In the genomic region with DNA sequence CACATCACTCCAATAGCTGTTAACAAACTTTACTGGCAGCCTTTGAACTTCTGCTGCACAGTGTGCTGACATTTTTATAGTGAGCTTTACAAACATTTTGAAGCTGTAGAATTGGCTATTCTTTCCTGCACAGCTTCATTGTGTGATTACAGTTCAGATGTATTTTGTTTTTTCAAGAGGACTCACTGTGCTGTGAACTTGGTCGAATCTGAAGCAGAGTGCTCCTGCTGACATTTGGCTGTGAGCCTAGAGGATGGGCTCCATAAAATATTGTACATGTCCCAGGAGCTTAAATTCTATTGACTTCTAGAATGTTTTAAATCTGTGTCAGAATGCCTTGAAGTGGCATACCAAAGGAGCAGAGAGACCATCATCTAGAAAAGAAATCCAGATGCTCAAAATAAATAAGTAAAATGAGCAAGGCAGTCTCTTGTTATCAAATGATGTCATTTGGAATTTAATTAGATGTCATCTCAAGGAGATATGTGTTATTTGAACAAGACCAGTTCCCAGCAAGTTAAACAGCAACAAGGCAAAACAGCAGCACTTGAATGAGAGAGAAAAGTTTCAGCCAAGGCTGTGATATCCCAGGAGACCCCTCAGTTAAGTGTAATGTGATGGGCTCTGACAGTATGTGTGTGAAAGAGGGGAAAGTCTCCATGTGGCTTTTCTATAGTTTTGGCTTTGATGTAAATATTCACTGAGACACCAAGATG, we compare ENCODE assay signal across 16 mouse cellular contexts.
DNase-seq lines count a peak whose midpoint lies in the region; ATAC-seq lines count a peak whose summit lies in the region.
"Had no signal": no experiment of that assay in that cellular context is flagged by ENCODE, and none has a peak within 500 bp of the region (broad histone marks: within the 10 kb centered on the region; RNA-seq: fewer than 3 reads in every experiment).

No protein-coding gene starts in this region.

- peak; percentile 24; the same call in 1 of the 2 replicates for ATAC-seq in hindbrain, embryonic 16.5 days
- no peak for ATAC-seq in hindbrain, embryonic 11.5 days (ENCODE audit: low FRiP score)
- peak; percentile 58 for ATAC-seq in midbrain, embryonic 15.5 days (replicated peaks)
- no peak for ATAC-seq in midbrain, embryonic 13.5 days
- ATAC-seq in neural tube, embryonic 14.5 days (ENCODE audit: low read depth), result peak; percentile 50; the same call in 1 of the 2 replicates
- ATAC-seq: CD4-positive, CD25-positive, alpha-beta regulatory T cell, adult 4 months; liver, postnatal 0 days had no signal

- WGBS in hindbrain, embryonic 16.5 days, result 20% methylated on average over 1 of the region's 1 CpGs
- 51% methylated on average over 1 of the region's 1 CpGs for WGBS in hindbrain, embryonic 11.5 days
- WGBS in midbrain, embryonic 15.5 days, result 12% methylated on average over 1 of the region's 1 CpGs
- WGBS in midbrain, embryonic 13.5 days, result 27% methylated on average over 1 of the region's 1 CpGs
- WGBS in neural tube, embryonic 14.5 days, result 15% methylated on average over 1 of the region's 1 CpGs

- no peak overlapping the region for H3K4me3 ChIP-seq in hindbrain, embryonic 16.5 days (ENCODE audit: low read length)
- no peak overlapping the region for H3K4me3 ChIP-seq in hindbrain, embryonic 11.5 days (ENCODE audit: low read depth, low read length)
- no peak overlapping the region for H3K4me3 ChIP-seq in midbrain, embryonic 15.5 days
- no peak overlapping the region for H3K4me3 ChIP-seq in midbrain, embryonic 13.5 days (replicated peaks)
- no peak overlapping the region for H3K4me3 ChIP-seq in neural tube, embryonic 14.5 days (ENCODE audit: low read depth, low read length)
- H3K4me3 ChIP-seq: left cerebral cortex, adult 2 months had no signal

- no peaks in the 10 kb centered on the region for H3K36me3 ChIP-seq in hindbrain, embryonic 16.5 days (ENCODE audit: control insufficient read depth, insufficient read depth, low read length)
- no peaks in the 10 kb centered on the region for H3K36me3 ChIP-seq in hindbrain, embryonic 11.5 days (ENCODE audit: control insufficient read depth, insufficient read depth, low read length)
- H3K36me3 ChIP-seq in midbrain, embryonic 15.5 days (replicated peaks), result no peaks in the 10 kb centered on the region
- H3K36me3 ChIP-seq in midbrain, embryonic 13.5 days, result no peaks in the 10 kb centered on the region
- no peaks in the 10 kb centered on the region for H3K36me3 ChIP-seq in neural tube, embryonic 14.5 days (ENCODE audit: control insufficient read depth, insufficient read depth, low read length)

- no peak for DNase-seq in hindbrain, embryonic 11.5 days (ENCODE audit: low spot score)
- peak; percentile 20 for DNase-seq in hindlimb bud, embryonic 11.5 days (ENCODE audit: extremely low spot score, low read depth, low spot score)
- no peak for DNase-seq in layer of hippocampus, adult 11-12 months (ENCODE audit: low spot score)
- DNase-seq in heart, adult 8-10 months (ENCODE audit: low spot score), result no peak
- DNase-seq: adrenal gland, postnatal 10 days; cerebellum, adult 2 months; gastrocnemius, postnatal 14 days; kidney, adult 9 months; liver, postnatal 0 days; thymus, postnatal 25 days had no signal

- no peak overlapping the region for H3K27ac ChIP-seq in hindbrain, embryonic 16.5 days (ENCODE audit: low read depth, low read length)
- no peak overlapping the region for H3K27ac ChIP-seq in hindbrain, embryonic 11.5 days (ENCODE audit: low read depth, low read length)
- no peak overlapping the region for H3K27ac ChIP-seq in midbrain, embryonic 15.5 days
- no peak overlapping the region for H3K27ac ChIP-seq in midbrain, embryonic 13.5 days
- H3K27ac ChIP-seq in neural tube, embryonic 14.5 days (ENCODE audit: low read depth, low read length), result no peak overlapping the region; the same call in 1 of the 2 replicates
- H3K27ac ChIP-seq: left cerebral cortex, adult 2 months had no signal

- no peak overlapping the region for H3K9ac ChIP-seq in hindbrain, embryonic 16.5 days (ENCODE audit: low read depth, low read length)
- no peak overlapping the region for H3K9ac ChIP-seq in hindbrain, embryonic 11.5 days (ENCODE audit: low read depth, low read length)
- no peak overlapping the region for H3K9ac ChIP-seq in midbrain, embryonic 15.5 days
- H3K9ac ChIP-seq in midbrain, embryonic 13.5 days (replicated peaks), result no peak overlapping the region
- H3K9ac ChIP-seq in neural tube, embryonic 14.5 days (replicated peaks; ENCODE audit: low read depth, low read length), result no peak overlapping the region
- H3K9ac ChIP-seq: liver, postnatal 0 days had no signal

- no peaks in the 10 kb centered on the region for H3K9me3 ChIP-seq in hindbrain, embryonic 16.5 days (ENCODE audit: control insufficient read depth, low read length)
- H3K9me3 ChIP-seq in hindbrain, embryonic 11.5 days (ENCODE audit: control insufficient read depth, low read length), result no peaks in the 10 kb centered on the region
- no peaks in the 10 kb centered on the region for H3K9me3 ChIP-seq in midbrain, embryonic 15.5 days
- H3K9me3 ChIP-seq in midbrain, embryonic 13.5 days, result no peaks in the 10 kb centered on the region
- no peaks in the 10 kb centered on the region for H3K9me3 ChIP-seq in neural tube, embryonic 14.5 days (ENCODE audit: control insufficient read depth, low read length)

- H3K27me3 ChIP-seq in hindbrain, embryonic 16.5 days (replicated peaks; ENCODE audit: control insufficient read depth, insufficient read depth, low read length), result no peaks in the 10 kb centered on the region
- no peaks in the 10 kb centered on the region for H3K27me3 ChIP-seq in hindbrain, embryonic 11.5 days (ENCODE audit: control insufficient read depth, insufficient read depth, low read length)
- no peaks in the 10 kb centered on the region for H3K27me3 ChIP-seq in midbrain, embryonic 15.5 days (replicated peaks)
- H3K27me3 ChIP-seq in midbrain, embryonic 13.5 days, result no peaks in the 10 kb centered on the region
- H3K27me3 ChIP-seq in neural tube, embryonic 14.5 days (ENCODE audit: control insufficient read depth, insufficient read depth, low read length), result no peaks in the 10 kb centered on the region

- no peak overlapping the region for H3K4me2 ChIP-seq in hindbrain, embryonic 16.5 days (ENCODE audit: low read length)
- no peak overlapping the region for H3K4me2 ChIP-seq in hindbrain, embryonic 11.5 days (replicated peaks; ENCODE audit: low read depth, low read length)
- no peak overlapping the region for H3K4me2 ChIP-seq in midbrain, embryonic 15.5 days
- no peak overlapping the region for H3K4me2 ChIP-seq in midbrain, embryonic 13.5 days (replicated peaks)
- no peak overlapping the region for H3K4me2 ChIP-seq in neural tube, embryonic 14.5 days (ENCODE audit: low read depth, low read length)

- peaks cover 4% of the 10 kb centered on the region for H3K4me1 ChIP-seq in hindbrain, embryonic 16.5 days (ENCODE audit: control insufficient read depth, insufficient read depth, low read depth, low read length)
- no peaks in the 10 kb centered on the region for H3K4me1 ChIP-seq in hindbrain, embryonic 11.5 days (replicated peaks; ENCODE audit: control insufficient read depth, insufficient read depth, low read length)
- H3K4me1 ChIP-seq in midbrain, embryonic 15.5 days, result peaks cover 9% of the 10 kb centered on the region; the same call in 1 of the 2 replicates
- 0 out of 2 replicates have a peak, but pooled peaks cover 10% of the 10 kb centered on the region for H3K4me1 ChIP-seq in midbrain, embryonic 13.5 days (replicated peaks)
- peaks cover 11% of the 10 kb centered on the region; the same call in 1 of the 2 replicates for H3K4me1 ChIP-seq in neural tube, embryonic 14.5 days (ENCODE audit: control insufficient read depth, insufficient read depth, low read length)

Comparison
In these comparisons a context has a peak if more than half of its experiments do, and no peak if none do; other contexts are left out.
1. ATAC-seq: peak in hindbrain, embryonic 16.5 days (single experiment), midbrain, embryonic 15.5 days (single experiment) and neural tube, embryonic 14.5 days (single experiment); none in hindbrain, embryonic 11.5 days (single experiment) and midbrain, embryonic 13.5 days (single experiment).